Mouse (Mus musculus) cerebral cortex, adult 2 months (tissue): ENCODE results near the gene Ifngr2.

ENCODE experiments used
- WGBS: fragments of 180-500 bp; shearing (Covaris S2); methylation state at CpG from one replicate; pipeline ENCODE4 v1.1.7; 2018; 5-methylcytosine and 5-hydroxymethylcytosine counted together

The Ifngr2 gene

GRCm38 (mm10) chr16:91536372-91536771 lies 10.5 kb upstream of the Ifngr2 start:
- 88% methylated on average over 6 of the region's 6 CpGs for WGBS

- WGBS, result 92% methylated on average over 3 of the region's 3 CpGs
Measured at GRCm38 (mm10) chr16:91537065-91537464, 9.8 kb upstream of the Ifngr2 start.

GRCm38 (mm10) chr16:91538051-91538450 lies 8.8 kb upstream of the Ifngr2 start:
- 63% methylated on average over 6 of the region's 6 CpGs for WGBS

GRCm38 (mm10) chr16:91538513-91538912 lies 8.4 kb upstream of the Ifngr2 start:
- WGBS, result 67% methylated on average over 9 of the region's 9 CpGs

GRCm38 (mm10) chr16:91541573-91542081 lies 5.2 kb upstream of the Ifngr2 start:
- 25% methylated on average over 10 of the region's 10 CpGs for WGBS

- WGBS, result 91% methylated on average over 1 of the region's 1 CpGs
Measured at GRCm38 (mm10) chr16:91543619-91544018, 3.3 kb upstream of the Ifngr2 start.

- WGBS, result 75% methylated on average over 10 of the region's 10 CpGs
Measured at GRCm38 (mm10) chr16:91545597-91546281, 1.1 kb upstream of the Ifngr2 start.

GRCm38 (mm10) chr16:91546391-91546835 lies 459 bp upstream of the Ifngr2 start:
- WGBS, result 37% methylated on average over 14 of the region's 14 CpGs

- 29% methylated on average over 5 of the region's 5 CpGs for WGBS
Measured at GRCm38 (mm10) chr16:91547974-91548373, 1.1 kb downstream of the Ifngr2 start.

GRCm38 (mm10) chr16:91548586-91548985 lies 1.7 kb downstream of the Ifngr2 start:
- 34% methylated on average over 5 of the region's 5 CpGs for WGBS

GRCm38 (mm10) chr16:91548996-91549395 lies 2.1 kb downstream of the Ifngr2 start:
- 63% methylated on average over 2 of the region's 2 CpGs for WGBS

GRCm38 (mm10) chr16:91549616-91550015 lies 2.7 kb downstream of the Ifngr2 start:
- 71% methylated on average over 5 of the region's 5 CpGs for WGBS

- WGBS, result 79% methylated on average over 10 of the region's 10 CpGs
Measured at GRCm38 (mm10) chr16:91551081-91551524, 4.2 kb downstream of the Ifngr2 start.

GRCm38 (mm10) chr16:91552072-91552471 lies 5.2 kb downstream of the Ifngr2 start:
- WGBS, result 85% methylated on average over 9 of the region's 9 CpGs

- WGBS, result 35% methylated on average over 12 of the region's 12 CpGs
Measured at GRCm38 (mm10) chr16:91553625-91554024, 6.8 kb downstream of the Ifngr2 start.

GRCm38 (mm10) chr16:91555017-91555605 lies 8.2 kb downstream of the Ifngr2 start:
- 94% methylated on average over 8 of the region's 8 CpGs for WGBS

- 82% methylated on average over 15 of the region's 15 CpGs for WGBS
Measured at GRCm38 (mm10) chr16:91556659-91557058, 9.8 kb downstream of the Ifngr2 start.

- 87% methylated on average over 7 of the region's 7 CpGs for WGBS
Measured at GRCm38 (mm10) chr16:91557214-91557613, 10.3 kb downstream of the Ifngr2 start.

- WGBS, result 53% methylated on average over 15 of the region's 15 CpGs
Measured at GRCm38 (mm10) chr16:91557693-91558092, 10.8 kb downstream of the Ifngr2 start.

- 52% methylated on average over 9 of the region's 9 CpGs for WGBS
Measured at GRCm38 (mm10) chr16:91561099-91561498, 14.2 kb downstream of the Ifngr2 start.

GRCm38 (mm10) chr16:91561541-91562457 lies 14.9 kb downstream of the Ifngr2 start:
- 79% methylated on average over 38 of the region's 38 CpGs for WGBS
